Mouse (Mus musculus) lung, postnatal 0 days (tissue): ENCODE data around the gene C1rl.

Experiments used
- CTCF ChIP-seq: IDR thresholded peaks from 2 replicates; pipeline ENCODE4 v1.5.1; 2016; ENCODE audit warnings: antibody characterized with exemption, mild to moderate bottlenecking
- EP300 ChIP-seq: IDR thresholded peaks from 2 replicates; pipeline ENCODE4 v1.6.1; 2016; ENCODE audit warnings: antibody characterized with exemption, mild to moderate bottlenecking, control low read depth

GRCm38 (mm10) chr6:124443338-124443737, 49.6 kb upstream of the C1rl start:
- TF ChIP-seq CTCF, result no peak
- no peak for TF ChIP-seq EP300
